Mouse (Mus musculus) kidney, adult 2 months (tissue): Measurements from ENCODE around the gene Rwdd3. TPM values are rescaled to one million over a fixed set of nuclear protein-coding genes. Genes with fewer than 3 reads are reported as not detected.

ENCODE experiments used
- DNase-seq: peaks from one replicate; pipeline ENCODE4 v3.0.0; 2021
- H3K27ac ChIP-seq: fragments of 200-500 bp; 2 replicates; pipeline ENCODE4 v1.5.1; 2012; ENCODE audit warnings: low read depth, low read length, control low read depth, inconsistent platforms; ENCODE audit not compliant: insufficient read depth
- H3K27me3 ChIP-seq: fragments of 200-500 bp; replicated peaks from 2 replicates; pipeline ENCODE4 v1.6.1; 2012; ENCODE audit warnings: mild to moderate bottlenecking, moderate library complexity, low read length, inconsistent platforms; ENCODE audit not compliant: control insufficient read depth, insufficient read depth
- H3K36me3 ChIP-seq: fragments of 200-500 bp; 2 replicates; pipeline ENCODE4 v1.6.1; 2012; ENCODE audit warnings: mild to moderate bottlenecking, moderate library complexity, low read length, inconsistent platforms; ENCODE audit not compliant: control insufficient read depth, insufficient read depth
- H3K4me1 ChIP-seq: fragments of 200-500 bp; 2 replicates; pipeline ENCODE4 v1.6.1; 2011; ENCODE audit warnings: low read length; ENCODE audit not compliant: control insufficient read depth, insufficient read depth
- H3K4me3 ChIP-seq: fragments of 200-500 bp; 2 replicates; pipeline ENCODE4 v1.5.1; 2011; ENCODE audit warnings: mild to moderate bottlenecking, low read depth, low read length, control low read depth; ENCODE audit not compliant: insufficient read depth
- CTCF ChIP-seq: fragments of 200-500 bp; conservative IDR thresholded peaks from 2 replicates; pipeline ENCODE4 v1.5.1; 2011; ENCODE audit warnings: low read depth, mild to moderate bottlenecking, control low read depth, low read length, moderate library complexity, mixed read lengths; ENCODE audit not compliant: insufficient read depth, insufficient read length
- POLR2A ChIP-seq: fragments of 200-500 bp; IDR thresholded peaks from one replicate; pipeline ENCODE4 v1.6.1; 2011; ENCODE audit warnings: low read depth, low read length, control low read depth
- WGBS: fragments of 180-500 bp; shearing (Covaris S2); methylation state at CpG from one replicate; pipeline ENCODE4 v1.1.7; 2018; 5-methylcytosine and 5-hydroxymethylcytosine counted together
- polyA plus RNA-seq: library from polyadenylated mRNA; depleted of rRNA; stranded (reverse); fragments of >200 nt; gene quantifications from 2 replicates; pipeline ENCODE4 v1.2.3, GENCODE M21; 2012; rRNA removed

The Rwdd3 gene
- polyA plus RNA-seq, 1 experiment = 4.3 TPM

GRCm38 (mm10) chr3:121107481-121107880, 64.0 kb downstream of the Rwdd3 start:
- H3K27ac ChIP-seq = no peak overlapping the region
- WGBS = 87% methylated on average over 6 of the region's 6 CpGs
- no peaks in the 10 kb centered on the region for H3K27me3 ChIP-seq
- DNase-seq = no peak
- H3K4me3 ChIP-seq = no peak overlapping the region
- no peaks in the 10 kb centered on the region for H3K36me3 ChIP-seq
- H3K4me1 ChIP-seq = no peaks in the 10 kb centered on the region
- TF ChIP-seq POLR2A = no peak
- no peak for TF ChIP-seq CTCF

- TF ChIP-seq POLR2A (no peak), CTCF (no peak)
- H3K36me3 ChIP-seq = no peaks in the 10 kb centered on the region
Measured at GRCm38 (mm10) chr3:121105408-121105708, 66.1 kb downstream of the Rwdd3 start.

More at GRCm38 (mm10) chr3:121105408-121105708, 66.1 kb downstream of the Rwdd3 start:
- Histone ChIP-seq H3K27ac (no peak overlapping the region), H3K4me3 (no peak overlapping the region), H3K27me3 (no peaks in the 10 kb centered on the region), H3K4me1 (no peaks in the 10 kb centered on the region)
- no peak for DNase-seq
- whole genome bisulfite sequencing = 69% methylated on average over 5 of the region's 5 CpGs

Other genes starting within 250 kb of the Rwdd3 start
- 2.5 and 2.7 TPM in 2 replicates for gene Tmem56, start 111.4 kb upstream of the Rwdd3 start, polyA plus RNA-seq
- gene Alg14, start 120.1 kb upstream of the Rwdd3 start, polyA plus RNA-seq = 19.8 and 22.9 TPM in 2 replicates